Mouse (Mus musculus): ENCODE data around the gene Xpr1.

DNA sequence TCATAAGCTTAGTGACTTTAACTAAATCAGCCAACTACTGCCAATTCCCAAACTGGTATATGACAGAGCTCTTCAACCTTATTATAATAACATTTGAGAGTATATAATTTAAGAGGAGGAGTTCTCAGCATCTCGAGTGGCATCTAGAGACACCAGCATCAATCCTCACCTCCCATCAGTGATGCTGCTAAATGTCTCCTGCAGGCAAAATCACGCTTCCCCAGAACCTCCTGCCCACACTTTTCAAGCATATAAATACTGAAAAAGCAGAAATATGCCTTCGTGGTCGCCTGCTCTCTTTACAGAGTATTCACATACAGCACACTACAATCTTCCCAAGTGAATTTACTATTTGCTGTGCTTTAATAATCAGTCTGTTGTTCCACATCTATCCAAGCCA lies 30.7 kb downstream of the Xpr1 start:
- no peak for TF ChIP-seq POLR2AphosphoS5 (IDR thresholded peaks at IDR 0.05; ENCODE audit: borderline replicate concordance, low read depth, low read length)
- TF ChIP-seq ZMIZ1 (IDR thresholded peaks at IDR 0.05; ENCODE audit: low read depth, low read length) = no peak
- TF ChIP-seq BHLHE40 (IDR thresholded peaks at IDR 0.05; ENCODE audit: borderline replicate concordance, low read depth, low read length) = no peak
- no peak for TF ChIP-seq USF1 (IDR thresholded peaks at IDR 0.05; ENCODE audit: low read depth, low read length)
- TF ChIP-seq EP300 (IDR thresholded peaks at IDR 0.05; ENCODE audit: low read depth in 1 of 2, low read length in 2 of 2) = no peak
- TF ChIP-seq E2F4 (IDR thresholded peaks at IDR 0.05; ENCODE audit: borderline replicate concordance, low read depth, low read length) = no peak
